Mouse (Mus musculus) T-cell, adult 66 days (primary cell): ENCODE measurements around the gene Mpzl3. TPM values are rescaled to one million over a fixed set of nuclear protein-coding genes. Genes with fewer than 3 reads are reported as not detected.

Source experiments
- total RNA-seq, 2 experiments: library from RNA; stranded (reverse); gene quantifications; 3 replicates in 1 of 2; 4 replicates in 1 of 2; pipeline ENCODE4 v1.2.4; 2023

The Mpzl3 gene
- total RNA-seq: 10 to 100 TPM; 11.8 to 14.3 TPM

DNA sequence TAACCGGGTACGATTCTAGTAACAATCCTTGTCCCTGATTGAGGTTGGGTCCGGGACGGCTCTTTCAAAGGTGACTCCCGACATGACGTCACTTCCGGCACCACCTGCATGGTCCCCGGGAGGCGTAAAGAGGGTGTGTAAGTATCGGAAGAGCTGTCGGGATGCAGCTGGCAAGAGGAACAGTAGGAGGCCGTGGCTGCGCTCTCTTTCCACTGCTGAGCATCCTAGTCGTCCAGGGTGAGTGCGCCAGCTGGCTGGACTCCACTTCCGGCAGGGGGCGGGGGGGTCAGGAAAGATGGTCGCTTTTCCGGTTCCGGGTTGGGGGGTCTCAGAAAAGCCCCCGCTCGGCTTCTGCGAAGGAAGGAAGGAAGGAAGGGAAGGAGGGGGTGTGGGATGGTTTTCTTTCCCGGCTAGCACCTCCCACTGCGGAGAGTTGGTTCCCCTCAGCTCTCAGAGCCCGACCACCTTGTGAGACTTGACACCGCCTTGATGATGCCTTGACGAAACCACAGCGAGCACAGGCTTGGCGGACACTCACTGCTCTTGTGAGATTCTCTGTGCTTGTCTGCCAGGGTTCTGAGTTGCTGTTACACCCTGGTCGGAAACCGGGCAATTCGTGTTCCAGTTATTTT is at the start of gene Mpzl3:
Mpzl3 (plus strand) TSS at position 105 of the 632 bp plus-strand sequence.

DNA sequence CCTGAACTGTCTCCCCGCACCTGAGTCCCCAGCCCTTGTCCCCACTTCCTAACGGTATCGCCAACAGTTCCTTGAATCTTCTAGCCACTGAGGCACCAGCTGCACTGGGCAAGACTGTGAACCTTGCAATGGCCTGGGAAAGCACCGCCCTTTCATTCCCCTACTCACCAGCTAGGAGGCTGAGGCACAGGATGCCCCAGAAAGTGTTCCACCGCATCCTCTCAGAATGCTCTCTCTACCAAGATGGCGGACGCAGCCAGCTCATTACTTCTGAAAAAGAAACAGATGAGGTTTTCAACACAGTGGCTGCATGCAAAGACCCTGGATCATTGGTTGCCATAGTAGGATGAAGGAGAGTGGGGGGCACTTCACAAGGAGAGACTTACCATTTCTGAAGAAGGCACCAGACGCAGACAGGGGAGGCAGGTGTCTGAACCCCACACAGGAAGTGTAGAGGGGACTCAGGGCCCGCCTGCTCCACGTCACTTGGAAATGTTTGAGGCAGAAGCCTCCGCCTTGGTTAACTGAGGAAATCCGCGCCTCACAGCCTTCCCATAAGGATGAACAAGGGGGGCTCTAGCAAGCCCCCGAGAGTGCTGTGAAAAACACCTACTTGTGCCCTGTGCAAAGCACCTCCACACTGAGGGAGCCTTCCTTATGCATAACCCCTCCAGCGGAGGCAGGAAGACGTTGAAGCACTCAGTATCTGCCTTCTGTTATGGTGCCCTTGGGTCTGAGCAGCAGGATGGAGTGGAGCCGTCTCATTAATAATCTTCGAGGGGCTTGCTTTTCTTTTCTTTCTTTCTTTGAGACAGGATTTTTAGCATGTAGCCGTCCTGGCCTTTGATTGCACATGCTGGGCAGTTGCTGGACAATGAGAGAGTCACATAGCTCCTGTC is 45.6 kb upstream of the Mpzl3 start, which contains the start of gene Cd3e:
Cd3e (minus strand) TSS at position 448 of the 899 bp plus-strand sequence.

DNA sequence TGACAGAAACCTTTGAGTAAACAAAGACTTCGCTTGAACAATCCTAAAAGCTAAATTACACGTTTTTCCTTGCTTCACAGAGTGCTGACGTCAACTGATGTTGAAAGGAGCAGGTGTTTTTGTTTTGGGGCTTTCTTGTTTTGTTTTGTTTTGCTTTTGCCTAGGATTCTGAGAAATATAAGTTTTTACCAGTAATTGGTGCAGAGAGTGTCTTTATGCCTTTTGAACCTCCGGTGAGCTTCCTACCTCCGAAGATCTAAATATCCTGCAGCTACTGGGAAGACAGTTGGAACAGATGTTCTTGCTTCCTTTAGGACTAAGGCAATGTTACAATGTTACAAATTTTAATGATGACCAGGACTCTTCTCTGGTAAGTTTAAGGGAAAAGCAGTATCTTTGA is 15.5 kb upstream of the Mpzl3 start, which contains the start of gene Mpzl2:
Mpzl2 (plus strand) TSS at position 301 of the 400 bp plus-strand sequence.

DNA sequence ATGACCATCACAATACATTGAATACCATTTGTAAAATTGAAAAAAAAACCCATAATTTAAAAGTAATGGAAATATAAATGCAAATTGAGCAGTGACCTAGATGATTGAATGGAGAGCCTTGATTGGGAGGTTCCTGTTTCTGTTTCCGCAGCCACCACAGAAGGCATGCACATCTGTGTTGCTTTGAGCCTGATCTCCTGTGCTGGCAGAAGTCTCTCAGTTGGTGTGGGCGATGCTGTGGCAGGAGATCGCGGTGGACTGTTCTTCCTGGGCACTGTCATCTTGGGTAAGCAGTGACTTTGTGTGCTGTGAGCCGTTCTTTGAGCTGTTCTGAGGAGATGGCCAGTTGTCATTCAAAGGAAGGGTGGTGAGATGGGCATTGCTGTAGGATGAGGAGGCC is 24.0 kb downstream of the Mpzl3 start, which contains the start of gene Jaml:
Jaml (plus strand) TSS at position 173 of the 400 bp plus-strand sequence.

DNA sequence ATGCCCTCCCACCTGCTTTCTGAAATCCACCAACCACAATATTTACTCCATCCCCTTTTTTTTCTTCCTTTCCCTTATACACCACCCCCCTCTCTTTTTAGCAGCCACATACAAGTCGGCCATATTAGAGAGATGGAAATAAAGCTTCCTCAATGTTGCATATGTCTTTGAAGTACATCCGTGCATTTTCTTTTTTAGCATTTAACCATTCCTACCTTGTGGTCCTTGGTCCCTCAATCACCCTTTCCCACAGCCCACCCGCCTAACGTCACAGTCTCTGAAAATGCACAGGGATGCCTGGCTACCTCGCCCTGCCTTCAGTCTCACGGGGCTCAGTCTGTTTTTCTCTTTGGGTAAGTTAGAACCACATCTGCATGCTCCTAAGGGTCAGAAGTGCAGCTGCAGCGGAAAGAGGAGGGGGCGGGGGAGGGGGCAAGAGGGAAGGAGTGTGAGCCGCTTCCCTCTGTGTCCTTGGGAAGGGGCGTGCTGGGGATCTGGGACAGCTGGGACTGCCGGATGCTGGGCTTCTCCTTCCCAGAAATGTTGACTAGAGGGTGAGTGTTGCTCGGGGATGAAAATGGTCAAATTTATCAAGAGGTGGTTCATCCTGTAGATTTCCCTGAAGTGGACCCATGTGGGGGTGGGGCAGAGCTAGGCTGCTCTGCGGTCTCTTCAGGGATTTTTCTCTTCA is 62.9 kb downstream of the Mpzl3 start, which contains the start of gene Scn2b:
Scn2b (plus strand) TSS at position 42 of the 691 bp plus-strand sequence.

Other genes with a start within 250 kb of the Mpzl3 start
- 100 to 1,000 TPM; 162 to 179 TPM for gene Kmt2a, start 173.9 kb upstream of the Mpzl3 start, total RNA-seq
- gene Atp5l, start 134.4 kb upstream of the Mpzl3 start, total RNA-seq: 100 to 1,000 TPM; 146 to 149 TPM
- 100 to 1,000 TPM in 1 of 2 experiments, 10 to 100 TPM in 1; 97.0 to 130 TPM for gene Ube4a, start 89.6 kb upstream of the Mpzl3 start, total RNA-seq
- 100 to 1,000 TPM; 492 to 549 TPM for gene Cd3g, start 74.8 kb upstream of the Mpzl3 start, total RNA-seq
- 100 to 1,000 TPM; 523 to 573 TPM for gene Cd3d, start 73.4 kb upstream of the Mpzl3 start, total RNA-seq
- 100 to 1,000 TPM; 887 to 950 TPM for gene Cd3e, start 45.6 kb upstream of the Mpzl3 start, total RNA-seq
- under 1 TPM in 1 of 2 experiments, not detected in 1; 0.74 TPM for gene Mpzl2, start 15.4 kb upstream of the Mpzl3 start, total RNA-seq
- 10 to 100 TPM; 17.5 to 22.2 TPM for gene Jaml, start 24.0 kb downstream of the Mpzl3 start, total RNA-seq
- under 1 TPM; 0.35 to 0.50 TPM for gene Scn2b, start 62.6 kb downstream of the Mpzl3 start, total RNA-seq
- gene Scn4b, start 83.2 kb downstream of the Mpzl3 start, total RNA-seq: not detected
- under 1 TPM in 1 of 2 experiments, not detected in 1; 0.44 TPM for gene BC049352, start 126.8 kb downstream of the Mpzl3 start, total RNA-seq
- not detected for gene Tmprss4, start 148.9 kb downstream of the Mpzl3 start, total RNA-seq
- 10 to 100 TPM; 20.2 to 24.7 TPM for gene Il10ra, start 214.0 kb downstream of the Mpzl3 start, total RNA-seq